Mouse (Mus musculus): ENCODE measurements around the gene Igsf23.

DNA sequence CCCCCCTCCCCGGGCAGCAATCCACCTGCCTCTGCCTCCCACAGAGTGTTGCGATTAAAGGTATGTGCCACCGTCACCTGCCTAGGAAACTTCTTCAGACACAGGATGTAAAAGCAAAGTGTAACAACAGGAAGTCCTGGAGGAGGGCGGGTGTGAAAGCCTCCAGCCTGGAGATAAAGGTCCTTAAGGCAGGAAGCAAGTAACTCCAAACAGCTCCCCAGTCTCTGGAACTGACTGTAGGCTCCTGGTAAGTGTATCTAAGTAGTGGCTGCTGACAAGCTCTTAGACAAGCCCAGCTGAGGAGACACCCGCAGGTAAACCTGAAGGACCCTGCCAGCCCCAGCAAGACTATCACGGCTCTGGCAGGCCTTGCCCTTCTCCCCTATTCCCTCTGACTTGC lies 10.3 kb downstream of the Igsf23 start:
- TF ChIP-seq POLR2A (IDR thresholded peaks at IDR 0.05; ENCODE audit: low read depth, low read length) (no peak), CTCF (IDR thresholded peaks at IDR 0.05; ENCODE audit: extremely low read depth, insufficient read length, insufficient replicate concordance, low read depth, low read length) (no peak)
